Mouse (Mus musculus) megakaryocyte, embryonic 14.5 days (primary cell): ENCODE data around the gene Sertad1. TPM values are rescaled to one million over a fixed set of nuclear protein-coding genes. Genes with fewer than 3 reads are reported as not detected.

Source experiments
- H3K27me3 ChIP-seq: replicated peaks from 2 replicates; pipeline ENCODE3; 2012; ENCODE audit warnings: inconsistent platforms
- H3K36me3 ChIP-seq: replicated peaks from 2 replicates; pipeline ENCODE3; 2012; ENCODE audit warnings: low read length, inconsistent platforms, mixed read lengths
- H3K4me1 ChIP-seq: 2 replicates; pipeline ENCODE4 v1.6.1; 2012; ENCODE audit warnings: inconsistent platforms
- H3K4me3 ChIP-seq: replicated peaks from 2 replicates; pipeline ENCODE3; 2012; ENCODE audit warnings: moderate library complexity, mild to moderate bottlenecking, inconsistent platforms
- H3K9me3 ChIP-seq: 2 replicates; pipeline ENCODE4 v1.6.1; 2012; ENCODE audit warnings: inconsistent platforms
- FLI1 ChIP-seq: IDR thresholded peaks from 2 replicates; pipeline ENCODE4 v1.6.1; 2012; ENCODE audit warnings: low read length, inconsistent platforms, mixed read lengths
- GATA1 ChIP-seq: IDR thresholded peaks from 3 replicates; pipeline ENCODE4 v1.6.1; 2012; ENCODE audit warnings: mixed read lengths, low read length, inconsistent platforms, borderline replicate concordance
- polyA plus RNA-seq: library from polyadenylated mRNA; stranded (reverse); fragments of >175 nt; gene quantifications from 2 replicates; pipeline ENCODE4 v1.2.3, GENCODE M21; 2012; ENCODE audit warnings: low replicate concordance; ENCODE audit not compliant: insufficient read depth

Sertad1 gene
- 159 and 273 TPM in 2 replicates for polyA plus RNA-seq

DNA sequence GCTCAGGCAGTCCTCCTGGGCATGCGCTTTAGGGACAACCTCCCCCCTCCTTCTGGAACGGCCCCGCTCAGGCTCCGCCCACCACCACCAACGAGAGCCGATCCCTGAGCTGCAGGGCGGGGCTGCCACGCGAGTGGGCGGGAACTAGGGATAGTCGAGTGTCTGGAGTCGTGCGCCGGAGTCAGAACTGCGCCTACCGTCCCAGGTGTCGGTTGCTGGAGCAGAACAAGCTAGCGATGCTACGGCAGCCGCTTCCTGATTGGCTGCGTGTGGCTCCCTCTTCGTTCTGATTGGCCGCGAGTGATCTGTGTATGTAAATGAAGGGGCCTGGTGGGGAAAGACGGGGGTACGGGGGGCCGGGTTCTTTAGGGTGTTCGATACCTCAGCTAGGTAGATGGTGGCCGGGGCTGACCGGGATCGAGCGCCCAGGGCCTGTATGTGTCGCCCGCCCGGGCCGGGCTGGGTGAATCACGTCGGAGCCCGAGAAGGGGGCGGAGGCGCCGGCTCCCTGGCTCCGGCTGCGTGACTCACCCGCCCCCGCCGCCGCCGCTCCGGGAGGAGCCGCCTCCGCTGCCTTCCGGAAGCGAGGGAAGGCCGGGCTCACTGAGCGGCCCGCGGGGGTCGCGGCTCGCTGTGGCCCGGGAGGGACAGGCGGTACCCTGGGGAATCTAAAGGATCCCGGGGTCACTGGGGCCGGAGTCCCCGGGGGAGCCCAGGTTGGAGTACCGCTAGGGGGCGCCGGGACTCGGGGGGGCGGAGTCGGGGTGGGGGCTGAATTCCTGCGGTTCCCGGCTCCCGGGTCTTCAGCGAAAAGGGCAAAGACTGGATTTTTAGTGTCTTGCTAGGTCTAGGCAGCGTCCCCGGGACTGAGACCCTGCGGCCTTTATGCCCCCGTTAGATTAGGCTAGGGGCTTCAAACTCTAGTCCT lies at the start of gene Sertad1:
Gene Sertad1, plus strand, starts transcription at position 141 of the 928 bp plus-strand sequence.
- Histone ChIP-seq H3K4me1 (peaks cover 73% of the 10 kb centered on the region), H3K27me3 (no peaks in the 10 kb centered on the region), H3K36me3 (peaks cover 22% of the 10 kb centered on the region), H3K9me3 (no peaks in the 10 kb centered on the region), H3K4me3 (peak within 1 kb of the TSS; percentile 95)
- TF ChIP-seq FLI1 (no peak), GATA1 (no peak)

DNA sequence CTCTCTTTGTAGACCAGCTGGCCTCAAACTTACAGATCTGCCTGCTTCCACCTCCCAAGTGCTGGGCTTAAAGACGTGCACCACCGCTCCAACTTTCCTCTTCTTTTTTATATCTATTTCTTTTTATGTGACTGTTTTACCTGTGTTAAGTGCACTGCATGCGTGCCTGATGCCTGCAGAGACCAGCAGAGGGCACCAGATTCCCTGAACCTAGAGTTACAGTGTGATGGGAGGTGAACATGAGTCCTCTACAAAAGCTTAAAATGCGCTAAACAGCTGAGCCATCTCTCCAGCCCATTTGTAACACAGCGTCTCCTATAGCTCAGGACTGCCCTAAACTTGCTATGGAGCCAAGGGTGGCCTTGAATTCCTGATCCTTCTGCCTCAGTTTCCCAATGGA lies 49.2 kb upstream of the Sertad1 start:
- H3K4me3 ChIP-seq: no peak overlapping the region
- TF ChIP-seq GATA1: no peak
- TF ChIP-seq FLI1: no peak
- peaks cover 47% of the 10 kb centered on the region for H3K27me3 ChIP-seq
- no peaks in the 10 kb centered on the region for H3K36me3 ChIP-seq
- peaks cover 18% of the 10 kb centered on the region for H3K4me1 ChIP-seq
- peaks cover 25% of the 10 kb centered on the region for H3K9me3 ChIP-seq

DNA sequence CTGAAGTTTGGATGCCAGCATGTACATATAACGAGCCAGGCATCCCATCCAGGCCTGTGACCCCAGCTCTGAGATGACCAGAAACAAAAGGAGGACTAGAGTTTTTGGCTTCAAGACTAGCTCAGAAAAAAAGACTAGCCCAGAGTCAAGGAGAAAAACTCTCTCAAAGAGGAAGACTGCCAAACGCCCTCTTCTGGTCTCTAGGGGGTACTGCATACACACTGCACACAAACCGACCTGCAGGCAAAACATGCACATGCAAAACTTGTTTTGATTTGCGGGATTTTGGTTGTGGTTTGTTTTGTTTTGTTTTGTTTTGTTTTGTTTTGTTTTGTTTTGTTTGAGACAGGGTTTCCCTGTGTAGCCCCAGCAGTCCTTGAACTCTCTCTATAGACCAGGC lies 46.7 kb upstream of the Sertad1 start:
- Histone ChIP-seq H3K27me3 (peaks cover 42% of the 10 kb centered on the region), H3K4me1 (no peaks in the 10 kb centered on the region), H3K4me3 (no peak overlapping the region), H3K9me3 (peaks cover 28% of the 10 kb centered on the region), H3K36me3 (no peaks in the 10 kb centered on the region)
- no peak for TF ChIP-seq GATA1
- no peak for TF ChIP-seq FLI1

DNA sequence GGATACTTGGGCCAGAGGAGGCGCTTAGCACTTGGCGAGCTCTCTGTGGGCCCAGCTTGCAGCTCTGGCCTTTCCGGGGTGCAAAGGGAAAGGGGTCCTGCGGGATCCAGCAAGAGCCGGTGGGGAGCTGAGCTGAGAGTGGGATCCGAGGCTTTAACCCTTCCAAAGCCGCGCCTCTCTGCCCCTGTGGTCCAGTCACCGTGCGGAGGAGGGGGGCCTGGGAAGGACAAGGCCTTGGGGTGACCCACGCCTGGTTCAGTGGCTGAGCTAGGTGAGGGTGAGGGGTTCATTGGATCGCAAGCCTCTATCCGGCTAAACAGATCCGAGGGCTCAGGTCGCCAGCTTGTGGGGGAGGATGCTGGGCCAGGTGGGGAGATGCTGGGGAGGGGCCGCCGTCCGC lies 40.7 kb upstream of the Sertad1 start:
- H3K9me3 ChIP-seq: peaks cover 7% of the 10 kb centered on the region; the same call in 1 of the 2 replicates
- TF ChIP-seq FLI1: no peak
- no peak for TF ChIP-seq GATA1
- peaks cover 8% of the 10 kb centered on the region for H3K36me3 ChIP-seq
- peaks cover 43% of the 10 kb centered on the region for H3K27me3 ChIP-seq
- H3K4me3 ChIP-seq: peak overlapping the region; percentile 96
- peaks cover 49% of the 10 kb centered on the region for H3K4me1 ChIP-seq

DNA sequence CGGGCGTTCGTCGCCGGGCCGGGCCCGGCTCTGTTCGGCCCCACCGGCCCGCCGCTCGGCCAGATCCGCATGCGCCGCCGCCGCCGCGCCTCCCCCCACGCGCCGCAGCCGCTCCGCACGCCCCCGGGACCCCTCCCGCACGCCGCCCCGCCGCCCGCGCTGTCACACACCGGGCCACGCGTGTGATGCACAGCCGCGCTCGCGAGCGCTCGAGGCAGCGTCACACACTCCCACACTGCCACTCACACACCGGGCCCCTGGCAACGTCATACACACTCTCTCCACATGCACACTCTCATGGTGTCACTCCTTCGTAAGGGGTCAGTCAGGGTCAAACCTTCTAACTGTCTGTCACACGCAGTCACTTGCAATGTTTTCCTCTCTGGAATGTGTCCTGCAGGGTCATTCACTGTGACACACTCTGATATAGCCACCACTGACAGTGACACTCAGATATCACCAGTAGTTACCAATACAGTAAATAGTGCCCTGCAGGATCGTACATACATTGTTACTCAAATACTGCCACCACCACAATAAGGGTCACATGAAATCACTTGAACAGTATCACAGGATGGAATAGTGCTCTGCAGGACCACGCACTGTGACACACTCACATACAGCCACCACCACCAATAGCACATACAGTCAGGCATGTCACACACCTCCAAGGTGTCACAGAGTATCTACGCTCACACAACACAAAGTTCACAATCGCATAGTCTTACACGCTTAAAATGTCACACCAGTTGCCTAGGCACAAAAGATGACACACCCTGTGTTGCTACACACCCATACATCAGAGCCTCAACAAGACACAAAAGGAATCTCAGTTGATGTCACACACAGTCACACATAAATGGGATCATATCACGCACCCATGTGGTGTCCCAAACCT lies 39.9 kb upstream of the Sertad1 start:
- Histone ChIP-seq H3K4me1 (peaks cover 54% of the 10 kb centered on the region), H3K4me3 (peak overlapping the region; percentile 96), H3K9me3 (peaks cover 7% of the 10 kb centered on the region; the same call in 1 of the 2 replicates), H3K36me3 (peaks cover 12% of the 10 kb centered on the region), H3K27me3 (peaks cover 43% of the 10 kb centered on the region)
- no peak for TF ChIP-seq GATA1
- TF ChIP-seq FLI1: no peak

DNA sequence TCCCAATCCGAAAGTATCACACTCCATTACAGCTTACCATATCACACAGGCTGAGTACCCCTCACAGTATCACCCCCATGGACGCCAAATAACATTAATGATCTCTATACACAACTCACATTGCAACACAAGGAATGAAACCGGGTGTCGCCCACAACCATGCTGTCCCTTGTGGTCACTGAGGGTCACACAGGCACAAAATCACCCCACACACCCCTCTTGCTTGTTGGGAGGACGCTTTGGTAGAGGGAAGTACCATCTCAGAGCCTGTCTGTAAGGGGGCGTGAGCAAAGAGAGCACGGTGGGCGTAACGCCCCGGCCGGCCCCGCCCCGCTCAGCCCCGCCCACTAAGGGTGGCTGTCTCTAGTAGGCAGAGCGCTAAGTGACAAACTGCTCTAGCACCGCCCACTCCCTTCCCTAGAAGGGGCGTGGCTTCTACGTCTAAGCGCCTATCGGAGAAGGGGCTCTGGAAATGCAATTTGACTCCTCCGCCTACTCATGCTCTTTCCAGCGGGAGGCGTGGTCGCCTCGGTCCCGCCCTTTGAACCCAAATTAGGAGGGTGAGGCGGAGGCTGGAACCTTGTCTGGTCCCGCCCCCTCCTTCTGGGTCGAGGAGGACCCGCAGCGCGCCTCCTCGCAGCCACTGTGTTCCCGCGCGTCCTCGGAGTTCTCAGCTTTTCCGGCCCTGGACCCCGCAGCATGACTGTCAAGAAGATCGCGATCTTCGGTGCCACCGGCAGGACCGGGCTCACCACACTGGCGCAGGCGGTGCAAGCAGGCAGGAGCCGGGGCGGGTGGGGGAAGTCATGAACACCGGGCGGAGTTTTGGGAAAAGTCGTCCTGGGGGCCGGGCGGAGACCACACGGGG lies 39.1 kb upstream of the Sertad1 start, which contains the start of the genes Sptbn4 and Blvrb:
Gene Sptbn4, minus strand, starts transcription at position 268 of the 868 bp plus-strand sequence.
Gene Blvrb, plus strand, starts transcription at position 560 of the 868 bp plus-strand sequence.
- Histone ChIP-seq H3K4me3 (peak within 1 kb of the TSS; percentile 96), H3K4me1 (peaks cover 63% of the 10 kb centered on the region), H3K36me3 (peaks cover 21% of the 10 kb centered on the region), H3K27me3 (peaks cover 38% of the 10 kb centered on the region), H3K9me3 (peaks cover 4% of the 10 kb centered on the region; the same call in 1 of the 2 replicates)
- no peak for TF ChIP-seq GATA1

DNA sequence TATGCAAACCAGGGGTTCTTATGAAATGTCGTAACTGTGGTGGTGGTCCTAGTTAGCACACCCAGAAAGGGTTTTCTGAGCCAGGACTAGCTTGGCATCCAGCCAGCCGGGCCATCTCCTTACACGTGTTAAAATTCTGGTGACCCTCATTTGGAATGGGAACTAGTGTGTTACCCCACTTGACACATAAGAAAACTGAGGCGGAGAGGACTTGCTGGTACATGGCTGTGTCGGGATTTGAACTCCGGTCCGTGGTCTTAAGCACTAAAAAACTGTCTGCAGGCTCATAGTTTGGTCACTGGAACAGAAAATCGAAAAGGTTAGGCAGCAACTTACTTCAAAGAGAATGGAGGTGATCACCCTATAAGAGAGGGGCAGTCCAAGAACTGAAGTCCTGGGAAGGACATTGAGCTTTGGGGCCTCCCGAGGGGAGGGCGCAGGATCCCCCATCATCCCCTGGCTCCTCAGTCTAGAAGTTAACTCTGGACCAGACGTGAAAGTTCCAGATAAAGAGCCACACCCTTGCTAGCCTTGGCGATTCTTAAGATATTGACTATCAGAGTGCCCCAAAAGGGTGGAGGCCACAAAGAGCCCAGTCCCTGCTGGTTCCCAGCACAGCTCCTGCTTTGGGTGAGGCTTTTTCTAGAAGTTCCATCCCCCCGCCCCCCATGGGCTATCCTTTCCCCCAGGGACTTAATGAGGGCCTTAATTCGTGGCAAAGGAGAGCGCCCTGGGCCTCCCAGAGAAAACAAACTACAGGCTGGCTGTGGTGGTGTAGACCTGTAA lies 38.1 kb upstream of the Sertad1 start:
- peaks cover 4% of the 10 kb centered on the region; the same call in 1 of the 2 replicates for H3K9me3 ChIP-seq
- TF ChIP-seq FLI1 (no peak), GATA1 (no peak)
- peaks cover 28% of the 10 kb centered on the region for H3K36me3 ChIP-seq
- peak overlapping the region; percentile 96 for H3K4me3 ChIP-seq
- peaks cover 65% of the 10 kb centered on the region for H3K4me1 ChIP-seq
- peaks cover 31% of the 10 kb centered on the region for H3K27me3 ChIP-seq

DNA sequence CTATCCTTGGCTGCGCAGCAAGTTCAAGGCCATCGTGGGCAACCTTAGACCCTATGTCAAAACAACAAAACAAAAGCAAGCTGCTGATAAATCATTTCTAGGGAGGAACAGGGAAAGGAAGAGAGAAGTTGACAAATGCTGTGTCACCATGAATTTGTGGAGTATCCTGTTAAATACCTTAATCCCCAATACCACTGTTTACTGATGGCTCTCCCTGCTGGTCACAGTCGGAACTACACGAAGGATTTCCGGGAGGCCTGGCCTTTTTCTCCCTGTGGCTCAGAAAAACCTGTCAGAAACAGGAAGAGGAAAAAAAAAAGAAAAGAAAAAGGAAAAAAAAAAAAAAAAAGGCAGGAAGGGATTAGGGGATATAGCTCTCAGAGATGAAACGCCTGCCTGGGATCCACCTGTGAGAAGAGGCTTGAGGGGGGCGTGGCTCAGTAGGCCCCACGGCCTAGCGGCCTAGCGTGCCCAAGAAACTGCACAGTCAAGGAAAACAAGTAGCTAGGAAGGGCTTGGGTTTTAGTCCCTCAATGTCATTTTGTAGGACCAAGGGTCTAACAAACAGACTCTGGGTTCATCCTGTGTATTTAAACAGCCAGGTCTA lies 37.4 kb upstream of the Sertad1 start:
- TF ChIP-seq FLI1 (no peak), GATA1 (no peak)
- Histone ChIP-seq H3K9me3 (peaks cover 4% of the 10 kb centered on the region; the same call in 1 of the 2 replicates), H3K27me3 (peaks cover 28% of the 10 kb centered on the region), H3K36me3 (peaks cover 29% of the 10 kb centered on the region), H3K4me1 (peaks cover 71% of the 10 kb centered on the region), H3K4me3 (peak overlapping the region; percentile 96)
